Mouse (Mus musculus): ENCODE data around the gene Zfp740. TPM values are rescaled to one million over a fixed set of nuclear protein-coding genes. Genes with fewer than 3 reads are reported as not detected.
A peak's percentile ranks its signal among the peaks of the same experiment; 100 is the strongest.

Gene Zfp740
- polyA plus RNA-seq, 1 experiment from 2014 or later = 77.1 TPM

DNA sequence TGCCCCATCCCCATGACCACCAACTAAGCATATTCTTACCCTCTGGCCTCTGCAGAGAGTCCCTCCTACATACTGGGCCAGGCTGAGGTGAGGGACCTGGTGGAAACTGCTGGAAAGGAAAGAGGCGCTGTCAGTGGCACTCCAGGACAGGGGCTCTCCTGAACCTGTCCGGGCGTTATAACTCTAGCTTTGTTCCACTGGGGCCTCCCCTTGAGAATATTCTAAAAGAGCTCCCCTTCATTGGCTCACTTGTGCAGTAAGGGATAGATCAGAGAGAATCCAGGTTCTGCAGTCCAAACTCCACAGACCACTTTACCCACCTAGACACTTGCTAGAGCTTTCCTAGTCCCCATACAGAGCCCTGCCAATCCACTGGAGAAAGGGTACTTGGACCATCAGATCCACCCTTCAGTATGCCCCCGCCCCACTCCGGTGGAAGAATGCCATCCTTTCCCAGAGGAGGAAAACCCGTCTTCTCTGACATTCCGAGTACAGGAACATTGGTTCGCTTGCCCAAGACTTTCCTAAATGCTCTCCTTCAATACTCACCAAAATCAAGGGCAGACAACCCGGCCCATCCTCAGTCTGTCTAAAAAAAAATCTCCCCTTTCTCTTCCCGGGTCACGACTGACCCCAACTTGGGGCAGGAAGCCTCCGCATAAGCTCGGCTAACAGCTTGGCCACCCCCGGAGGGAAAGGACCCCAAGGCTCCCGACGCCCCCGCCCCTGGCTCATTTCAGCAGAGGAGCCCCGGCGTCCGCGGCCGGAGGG, 53.6 kb downstream of the Zfp740 start:
- Histone ChIP-seq H3K36me3 (no peaks in the 10 kb centered on the region), H3K9ac (peak overlapping the region; percentile 74), H3K9me3 (replicated peaks) (no peaks in the 10 kb centered on the region), H3K4me3 (replicated peaks) (peak overlapping the region; percentile 68), H3K27me3 (0 out of 2 replicates have a peak, but pooled peaks cover 6% of the 10 kb centered on the region), H3K4me1 (peaks cover 49% of the 10 kb centered on the region), H3K4me2 (peak overlapping the region; percentile 94), H3K27ac (peak overlapping the region; percentile 73)
- no peak for ATAC-seq (replicated peaks; ENCODE audit: low FRiP score)
- 8% methylated on average over 22 of the region's 22 CpGs for WGBS

DNA sequence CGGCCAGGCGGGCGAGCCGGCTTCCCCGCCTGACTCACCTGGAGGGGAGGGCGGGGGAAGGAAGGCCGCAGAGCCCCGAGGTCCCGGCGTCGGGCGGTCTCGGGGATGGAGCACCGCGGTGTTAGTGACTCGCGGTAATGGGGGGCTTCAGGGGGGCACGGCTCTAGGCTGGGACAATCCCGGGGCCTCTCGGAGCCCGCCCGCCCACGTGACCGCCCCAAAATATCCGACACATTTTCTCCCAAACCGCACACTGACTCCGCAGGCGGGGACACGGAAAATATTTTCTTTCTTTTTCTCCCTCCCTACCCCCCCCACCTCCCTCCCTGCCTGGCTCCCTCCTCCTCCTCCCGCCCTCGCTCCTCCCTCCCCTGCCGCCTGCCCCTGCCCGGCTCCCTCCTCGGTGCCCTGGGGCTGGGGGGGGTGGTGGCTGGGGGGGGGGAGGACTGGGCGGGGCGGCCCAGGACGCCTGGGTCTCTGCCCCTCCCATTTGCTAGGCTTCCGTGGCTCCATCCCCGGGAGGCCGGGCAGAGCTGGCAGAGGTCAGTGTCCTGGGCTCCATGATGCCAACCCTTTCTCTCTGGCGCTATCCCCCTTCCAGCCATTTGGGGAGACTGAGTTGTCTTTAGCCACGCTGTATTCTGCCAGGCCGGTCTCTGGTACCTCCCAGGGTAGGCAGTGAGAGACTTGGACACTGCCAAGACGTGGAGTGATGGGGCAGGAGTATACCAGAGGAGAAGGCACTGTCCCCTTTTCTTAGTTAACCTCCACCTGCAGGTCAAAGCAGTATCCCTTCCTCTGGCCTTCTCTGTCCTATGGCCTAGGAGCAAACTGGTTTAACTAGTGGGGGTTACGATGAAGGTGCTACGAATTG, 54.4 kb downstream of the Zfp740 start, which contains the start of gene Rarg:
TSS of gene Rarg (minus strand) at position 316 of the 874 bp plus-strand sequence.
- Histone ChIP-seq H3K36me3 (no peaks in the 10 kb centered on the region), H3K9me3 (replicated peaks) (no peaks in the 10 kb centered on the region), H3K27ac (peak within 1 kb of the TSS; percentile 73), H3K9ac (peak within 1 kb of the TSS; percentile 74), H3K4me2 (peak within 1 kb of the TSS; percentile 94), H3K4me3 (replicated peaks) (peak within 1 kb of the TSS; percentile 68), H3K27me3 (0 out of 2 replicates have a peak, but pooled peaks cover 7% of the 10 kb centered on the region), H3K4me1 (peaks cover 51% of the 10 kb centered on the region)
- WGBS = 2% methylated on average over 41 of the region's 46 CpGs
- peak; percentile 38 for ATAC-seq (replicated peaks; ENCODE audit: low FRiP score)

DNA sequence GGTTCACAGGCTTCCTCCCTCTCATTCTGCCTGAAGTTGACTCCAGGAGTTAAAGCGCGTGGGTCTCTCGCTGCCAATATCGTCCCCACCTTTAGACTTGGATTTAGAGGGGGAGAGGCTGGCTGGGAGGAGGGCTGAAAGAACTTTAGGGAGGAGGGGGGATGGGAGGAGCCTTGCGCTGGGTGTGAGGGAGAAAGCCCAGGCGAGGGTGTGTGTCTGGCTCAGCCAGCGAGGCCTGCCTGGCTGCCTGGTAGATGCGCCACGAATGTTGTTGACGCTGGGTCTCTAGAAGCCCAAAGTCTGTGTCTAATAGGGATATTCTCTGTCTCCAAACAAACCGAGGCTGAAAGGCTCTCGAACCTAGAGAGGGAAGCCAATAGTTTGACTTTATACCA, 55.0 kb downstream of the Zfp740 start:
- Histone ChIP-seq H3K9ac (peak overlapping the region; percentile 74; the same call in 1 of the 2 replicates), H3K9me3 (replicated peaks) (no peaks in the 10 kb centered on the region), H3K4me1 (peaks cover 57% of the 10 kb centered on the region), H3K27me3 (0 out of 2 replicates have a peak, but pooled peaks cover 7% of the 10 kb centered on the region), H3K4me2 (peak overlapping the region; percentile 94), H3K27ac (peak overlapping the region; percentile 73), H3K36me3 (no peaks in the 10 kb centered on the region), H3K4me3 (replicated peaks) (peak overlapping the region; percentile 68)
- WGBS = 12% methylated on average over 12 of the region's 12 CpGs
- ATAC-seq (replicated peaks; ENCODE audit: low FRiP score) = peak; percentile 40; the same call in 1 of the 2 replicates

DNA sequence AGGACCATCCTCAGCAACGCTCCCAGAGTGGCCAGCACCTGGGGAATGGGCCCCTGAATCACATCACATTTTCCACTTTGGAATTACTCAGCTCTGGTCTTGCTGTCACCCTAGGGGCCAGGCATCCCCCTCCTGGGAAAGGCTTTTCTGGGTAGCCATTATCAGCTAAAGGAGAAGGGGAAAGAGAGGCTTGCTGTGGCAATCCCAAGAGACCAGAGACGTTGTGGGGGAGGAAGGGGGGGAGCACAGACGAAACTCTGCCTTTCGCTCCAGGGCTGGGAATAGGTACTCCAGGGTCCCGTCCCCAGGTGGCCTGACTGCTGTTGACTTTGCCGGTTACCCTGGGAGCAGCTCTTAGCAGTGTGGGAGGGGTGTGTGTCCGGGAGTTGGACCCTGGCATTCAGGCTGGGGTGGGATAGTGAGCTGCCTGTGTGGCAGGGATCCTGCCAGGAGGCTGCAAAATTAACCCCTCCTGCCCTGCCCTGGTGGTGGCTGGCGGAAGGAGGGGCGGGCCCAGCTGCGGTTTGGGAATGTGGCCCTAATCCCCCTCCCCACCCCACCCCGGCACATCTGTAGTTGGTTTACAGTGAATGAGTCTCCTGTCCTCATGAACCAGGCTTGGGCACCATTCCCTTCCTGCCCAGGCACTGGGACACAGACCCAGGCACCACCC, 55.7 kb downstream of the Zfp740 start:
- peaks cover 59% of the 10 kb centered on the region for H3K4me1 ChIP-seq
- 0 out of 2 replicates have a peak overlapping the region, but pooled peaks have one; percentile 15 for H3K9ac ChIP-seq
- peak overlapping the region; percentile 73 for H3K27ac ChIP-seq
- 33% methylated on average over 11 of the region's 11 CpGs for WGBS
- no peak overlapping the region for H3K4me3 ChIP-seq (replicated peaks)
- 0 out of 2 replicates have a peak, but pooled peaks cover 7% of the 10 kb centered on the region for H3K27me3 ChIP-seq
- ATAC-seq (replicated peaks; ENCODE audit: low FRiP score) = no peak
- H3K36me3 ChIP-seq = no peaks in the 10 kb centered on the region
- no peaks in the 10 kb centered on the region for H3K9me3 ChIP-seq (replicated peaks)
- peak overlapping the region; percentile 94 for H3K4me2 ChIP-seq

DNA sequence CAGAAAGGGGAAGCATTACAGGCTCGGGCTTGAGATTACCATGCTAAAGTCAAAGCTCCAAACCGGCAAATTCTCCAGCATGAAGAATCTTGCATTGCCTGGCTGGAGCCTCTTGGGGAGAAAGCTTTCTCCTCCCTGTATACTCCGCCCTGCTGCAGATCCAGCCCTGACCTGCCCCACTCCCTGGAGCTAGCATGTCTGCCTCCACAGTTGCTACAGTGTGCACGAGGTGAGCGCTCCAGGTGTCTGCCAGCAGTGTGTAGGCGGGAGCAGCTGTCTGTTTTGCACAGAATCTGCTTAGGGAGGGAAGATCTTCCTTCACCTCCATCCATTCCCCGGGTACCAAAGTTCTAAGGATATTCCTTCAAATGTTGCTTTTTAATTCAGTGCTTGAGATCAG, 59.5 kb downstream of the Zfp740 start:
- Histone ChIP-seq H3K36me3 (no peaks in the 10 kb centered on the region), H3K4me2 (no peak overlapping the region), H3K27ac (no peak overlapping the region), H3K27me3 (0 out of 2 replicates have a peak, but pooled peaks cover 3% of the 10 kb centered on the region), H3K9me3 (replicated peaks) (no peaks in the 10 kb centered on the region), H3K4me1 (peaks cover 31% of the 10 kb centered on the region), H3K9ac (no peak overlapping the region), H3K4me3 (replicated peaks) (no peak overlapping the region)
- ATAC-seq (replicated peaks; ENCODE audit: low FRiP score) = no peak
- 44% methylated on average over 7 of the region's 7 CpGs for WGBS

DNA sequence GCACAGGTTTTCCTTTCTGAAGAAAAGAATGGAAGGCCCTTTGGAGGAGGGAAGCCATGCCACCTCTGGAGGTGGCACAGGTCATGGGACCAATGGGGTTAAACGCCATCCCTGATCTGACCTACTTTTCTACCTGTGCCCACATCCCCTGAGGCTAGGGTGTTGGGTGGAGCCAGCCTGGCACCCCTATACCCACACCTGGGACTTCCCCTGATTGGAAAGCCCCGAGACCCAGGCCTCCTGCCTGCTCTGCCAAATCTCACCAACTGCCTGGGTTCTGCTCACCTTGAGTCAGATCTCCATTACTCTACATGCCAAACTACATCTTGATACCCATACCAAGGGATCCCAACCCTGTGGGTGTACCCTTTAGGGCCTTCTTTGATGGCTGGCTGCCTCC, 60.0 kb downstream of the Zfp740 start:
- 0 out of 2 replicates have a peak, but pooled peaks cover 3% of the 10 kb centered on the region for H3K27me3 ChIP-seq
- no peak overlapping the region for H3K27ac ChIP-seq
- no peak overlapping the region for H3K9ac ChIP-seq
- H3K9me3 ChIP-seq (replicated peaks) = no peaks in the 10 kb centered on the region
- H3K4me3 ChIP-seq (replicated peaks) = no peak overlapping the region
- H3K36me3 ChIP-seq = no peaks in the 10 kb centered on the region
- peaks cover 26% of the 10 kb centered on the region for H3K4me1 ChIP-seq
- H3K4me2 ChIP-seq = no peak overlapping the region
- no peak for ATAC-seq (replicated peaks; ENCODE audit: low FRiP score)
- WGBS = 82% methylated on average over 2 of the region's 2 CpGs

Other genes starting within 250 kb of the Zfp740 start
- gene Krt78, start 249.0 kb upstream of the Zfp740 start, polyA plus RNA-seq (2015; fragmentation: Nextera tagmentation; extraction: Ambion mirVana) = 0.04 and 0.15 TPM in 2 replicates
- gene Krt8, start 198.8 kb upstream of the Zfp740 start, polyA plus RNA-seq (2015; fragmentation: Nextera tagmentation; extraction: Ambion mirVana) = 213 and 217 TPM in 2 replicates
- 176 and 180 TPM in 2 replicates for gene Krt18, start 175.1 kb upstream of the Zfp740 start, polyA plus RNA-seq (2015; fragmentation: Nextera tagmentation; extraction: Ambion mirVana)
- 127 and 130 TPM in 2 replicates for gene Eif4b, start 129.5 kb upstream of the Zfp740 start, polyA plus RNA-seq (2015; fragmentation: Nextera tagmentation; extraction: Ambion mirVana)
- 39.7 and 48.4 TPM in 2 replicates for gene Tns2, start 102.8 kb upstream of the Zfp740 start, polyA plus RNA-seq (2015; fragmentation: Nextera tagmentation; extraction: Ambion mirVana)
- gene Spryd3, start 67.0 kb upstream of the Zfp740 start, polyA plus RNA-seq (2015; fragmentation: Nextera tagmentation; extraction: Ambion mirVana) = 18.0 and 18.4 TPM in 2 replicates
- gene Igfbp6, start 58.9 kb upstream of the Zfp740 start, polyA plus RNA-seq (2015; fragmentation: Nextera tagmentation; extraction: Ambion mirVana) = 31.0 and 33.6 TPM in 2 replicates
- 0.33 and 1.1 TPM in 2 replicates for gene Soat2, start 52.7 kb upstream of the Zfp740 start, polyA plus RNA-seq (2015; fragmentation: Nextera tagmentation; extraction: Ambion mirVana)
- gene Csad, start 1.5 kb downstream of the Zfp740 start, polyA plus RNA-seq (2015; fragmentation: Nextera tagmentation; extraction: Ambion mirVana) = 95.2 and 112 TPM in 2 replicates
- gene Itgb7, start 28.7 kb downstream of the Zfp740 start, polyA plus RNA-seq (2015; fragmentation: Nextera tagmentation; extraction: Ambion mirVana) = 1.4 TPM in 2 replicates
- 27.9 and 30.3 TPM in 2 replicates for gene Rarg, start 54.3 kb downstream of the Zfp740 start, polyA plus RNA-seq (2015; fragmentation: Nextera tagmentation; extraction: Ambion mirVana)
- gene Gm9918, start 67.3 kb downstream of the Zfp740 start, polyA plus RNA-seq (2015; fragmentation: Nextera tagmentation; extraction: Ambion mirVana) = 0.44 and 0.55 TPM in 2 replicates
- gene Mfsd5, start 76.2 kb downstream of the Zfp740 start, polyA plus RNA-seq (2015; fragmentation: Nextera tagmentation; extraction: Ambion mirVana) = 68.6 and 69.8 TPM in 2 replicates
- gene Espl1, start 93.0 kb downstream of the Zfp740 start, polyA plus RNA-seq (2015; fragmentation: Nextera tagmentation; extraction: Ambion mirVana) = 23.5 and 31.0 TPM in 2 replicates
- gene Pfdn5, start 122.9 kb downstream of the Zfp740 start, polyA plus RNA-seq (2015; fragmentation: Nextera tagmentation; extraction: Ambion mirVana) = 382 and 393 TPM in 2 replicates
- gene Myg1, start 128.5 kb downstream of the Zfp740 start, polyA plus RNA-seq (2015; fragmentation: Nextera tagmentation; extraction: Ambion mirVana) = 106 and 122 TPM in 2 replicates
- 83.2 and 83.7 TPM in 2 replicates for gene Aaas, start 147.5 kb downstream of the Zfp740 start, polyA plus RNA-seq (2015; fragmentation: Nextera tagmentation; extraction: Ambion mirVana)
- 1.3 and 5.9 TPM in 2 replicates for gene Sp7, start 163.9 kb downstream of the Zfp740 start, polyA plus RNA-seq (2015; fragmentation: Nextera tagmentation; extraction: Ambion mirVana)
- gene Sp1, start 202.9 kb downstream of the Zfp740 start, polyA plus RNA-seq (2015; fragmentation: Nextera tagmentation; extraction: Ambion mirVana) = 10.8 and 11.1 TPM in 2 replicates
- 0.75 and 1.7 TPM in 2 replicates for gene Amhr2, start 242.1 kb downstream of the Zfp740 start, polyA plus RNA-seq (2015; fragmentation: Nextera tagmentation; extraction: Ambion mirVana)